Mouse (Mus musculus) thymus, postnatal 10 days (tissue): ENCODE measurements around the gene Pik3r2.

Experiments
- DNase-seq, 2 experiments: peaks; one replicate each; pipeline ENCODE4 v3.0.0; 2021; ENCODE audit warnings: low spot score in 2 of 2

Gene Pik3r2

DNA sequence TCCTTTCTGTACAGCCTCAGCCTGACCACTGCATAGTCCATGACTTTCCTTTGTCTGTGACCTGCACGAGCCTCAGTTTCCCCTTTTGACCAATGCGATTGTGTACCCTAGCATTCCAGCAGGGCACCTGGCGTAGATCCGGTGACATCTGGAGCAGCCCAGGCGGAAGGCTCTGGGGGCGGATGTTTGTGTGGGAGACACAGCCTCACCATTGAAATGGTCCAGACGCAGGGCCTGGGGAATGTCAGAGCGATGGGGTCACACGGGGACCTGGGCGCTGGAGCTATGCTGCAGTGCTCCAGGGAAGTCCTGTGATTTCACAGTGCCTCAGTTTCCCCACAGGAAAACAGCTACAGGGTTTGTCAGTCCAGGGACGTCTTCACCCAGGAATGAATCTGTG, 34.3 kb downstream of the Pik3r2 start:
- no peak for DNase-seq

GRCm38 (mm10) chr8:70741661-70742060, 34.9 kb downstream of the Pik3r2 start:
- DNase-seq = no peak

- DNase-seq = no peak
Observed at GRCm38 (mm10) chr8:70738211-70738610, 38.3 kb downstream of the Pik3r2 start.

GRCm38 (mm10) chr8:70737705-70738104, 38.8 kb downstream of the Pik3r2 start:
- DNase-seq = no peak

- DNase-seq = no peak
Observed at GRCm38 (mm10) chr8:70730956-70731355, 45.6 kb downstream of the Pik3r2 start.

DNA sequence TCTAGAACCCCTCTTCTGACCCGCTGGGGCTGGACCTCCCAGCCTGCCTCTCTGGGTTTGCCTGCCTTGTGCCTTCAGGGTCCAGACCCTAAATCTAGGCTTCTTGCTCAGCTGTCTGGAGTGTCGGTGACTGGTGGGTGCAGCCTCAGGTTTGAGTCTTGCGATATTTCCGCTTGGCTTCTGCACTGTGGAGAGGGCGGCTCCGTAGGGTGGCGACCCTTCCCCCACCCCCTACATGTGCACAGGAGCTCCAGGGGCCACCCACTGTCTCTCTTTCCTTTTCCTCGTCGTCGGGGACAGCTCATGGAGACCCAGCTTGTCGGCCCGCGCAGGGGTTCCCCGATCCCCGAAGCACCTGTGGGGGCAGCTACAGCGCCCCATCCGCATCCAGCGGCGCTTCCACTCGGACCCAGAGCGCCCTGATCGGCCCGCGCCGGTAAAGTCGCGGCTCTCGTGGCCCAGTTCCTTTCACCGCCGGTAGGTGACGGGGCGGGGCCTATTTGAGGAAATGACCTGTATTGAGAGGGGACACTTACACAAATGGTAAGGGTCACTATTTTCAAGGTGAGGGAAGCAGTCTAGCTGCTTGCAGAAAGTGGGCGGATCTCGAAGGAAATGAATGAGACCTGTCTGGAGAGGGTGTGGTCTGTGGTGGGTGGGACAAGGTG, 46.6 kb downstream of the Pik3r2 start:
- peak in 1 of 2 experiments; percentile 21 for DNase-seq

GRCm38 (mm10) chr8:70726721-70727120, 49.8 kb downstream of the Pik3r2 start:
- no peak for DNase-seq

- no peak for DNase-seq
Observed at GRCm38 (mm10) chr8:70725792-70726447, 50.6 kb downstream of the Pik3r2 start.

DNA sequence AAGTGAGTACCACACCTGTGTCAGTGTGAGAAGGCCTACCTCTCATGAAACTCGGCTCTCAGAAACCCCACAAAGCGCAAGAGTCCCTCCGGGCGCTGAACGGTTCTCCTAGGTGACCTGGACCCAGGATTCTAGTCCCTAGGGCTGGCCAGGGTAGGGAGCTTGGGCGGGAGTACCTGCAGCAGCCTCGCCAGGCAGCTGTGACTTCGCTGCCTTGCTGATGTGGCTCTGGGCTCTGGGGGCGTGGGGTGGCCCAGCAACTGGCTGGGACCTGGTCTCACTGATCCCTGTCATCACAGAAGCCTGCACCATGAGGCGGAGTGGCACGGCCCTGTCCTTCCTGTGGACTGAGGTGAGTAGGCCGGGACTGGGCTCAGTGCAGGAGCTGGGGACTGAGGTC, 52.3 kb downstream of the Pik3r2 start:
- no peak for DNase-seq

DNA sequence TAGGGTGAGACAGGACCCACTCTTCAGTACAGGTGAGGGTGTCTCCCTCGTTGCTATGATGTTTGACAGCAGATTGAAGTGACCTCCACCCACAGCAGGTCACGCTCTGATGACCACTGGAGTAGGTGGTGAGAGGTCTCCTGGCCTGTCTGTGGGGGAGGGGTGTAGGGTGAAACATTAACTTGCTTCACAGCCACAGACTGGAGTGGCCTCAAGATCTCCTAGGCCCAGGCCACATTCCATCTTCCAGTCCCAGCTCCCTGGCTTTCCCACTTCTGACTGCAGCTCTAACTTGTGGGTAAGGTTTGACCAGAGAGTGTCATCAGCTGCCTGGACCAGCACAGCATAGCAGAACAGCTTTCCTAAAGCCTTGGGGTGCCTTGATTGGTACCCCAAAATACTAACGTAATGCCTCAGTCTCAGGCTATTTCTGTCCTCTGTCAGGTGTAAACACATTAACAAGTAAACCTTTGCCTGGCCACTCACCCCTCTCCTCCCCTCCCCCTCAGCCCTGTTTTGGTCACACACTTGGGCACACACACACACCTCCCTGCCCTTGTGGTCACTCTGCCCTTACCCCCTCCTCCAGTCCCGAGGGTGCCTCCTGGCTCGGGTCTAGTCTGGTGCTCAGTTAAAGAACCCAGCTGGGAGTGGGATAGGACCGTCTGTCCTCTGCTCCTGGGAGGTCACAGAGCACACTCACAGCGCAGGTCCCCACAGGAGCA, 52.9 kb downstream of the Pik3r2 start, which contains the start of gene Pde4c:
TSS of gene Pde4c (plus strand) at position 235 of the 725 bp plus-strand sequence.
- no peak for DNase-seq

- DNase-seq = no peak
Observed at GRCm38 (mm10) chr8:70721601-70722000, 54.9 kb downstream of the Pik3r2 start.

DNA sequence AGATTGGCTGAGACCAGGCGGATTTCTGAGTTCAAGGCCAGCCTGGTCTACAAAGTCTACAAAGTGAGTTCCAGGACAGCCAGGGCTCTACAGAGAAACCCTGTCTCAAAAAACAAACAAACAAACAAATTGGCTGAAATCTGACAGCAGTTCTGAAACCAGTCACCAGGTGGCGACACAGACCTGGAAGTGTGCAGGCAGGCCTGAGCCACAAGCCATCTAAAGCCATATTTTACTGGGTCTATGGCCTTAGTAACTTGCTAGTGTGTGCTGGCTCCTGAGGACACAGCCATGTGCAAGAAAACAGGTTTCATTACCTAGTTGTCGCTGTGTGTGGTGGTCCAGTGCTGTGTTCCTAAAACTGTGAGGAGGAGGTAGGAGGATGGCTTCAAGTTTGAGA, 55.8 kb downstream of the Pik3r2 start:
- peak; percentile 51 to 79 for DNase-seq

DNA sequence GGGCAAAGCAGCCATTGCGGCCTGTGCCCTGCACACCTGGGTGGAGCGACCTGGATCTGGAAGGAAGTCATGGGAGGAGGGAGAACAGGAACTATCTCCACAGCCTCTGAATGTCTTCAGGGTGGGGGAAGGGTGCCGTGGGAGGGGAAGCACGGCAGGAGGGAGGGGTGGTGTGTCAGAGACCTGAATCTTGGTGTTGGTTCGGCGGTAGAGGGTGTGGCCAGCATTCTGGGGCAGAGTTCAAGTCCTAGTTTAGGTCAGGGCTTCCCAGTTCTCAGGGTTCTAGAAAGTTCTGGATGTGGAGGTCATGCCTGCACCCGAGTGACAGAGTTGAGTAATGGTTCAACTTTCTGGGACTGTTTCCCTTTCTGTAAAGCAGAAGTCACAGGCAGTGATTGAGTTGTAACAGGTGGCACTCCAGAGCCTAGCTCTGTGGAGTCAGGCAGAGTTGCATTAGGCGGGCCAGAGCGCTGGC, 56.7 kb downstream of the Pik3r2 start:
- DNase-seq = no peak

- DNase-seq = peak; percentile 71 to 86
Observed at GRCm38 (mm10) chr8:70718297-70718696, 58.2 kb downstream of the Pik3r2 start, which contains the start of gene Gm3336. Gene Gm3336 (plus strand): TSS chr8:70718543.
